Mouse (Mus musculus) embryonic facial prominence, embryonic 15.5 days (tissue): ENCODE data around the gene Ago4. TPM values are rescaled to one million over a fixed set of nuclear protein-coding genes. Genes with fewer than 3 reads are reported as not detected.

Experiments
- ATAC-seq: fragments of 200-750 bp; cut with Nextera tagmentation; 2 replicates; pipeline ENCODE4 v1.8.0; 2017; ENCODE audit warnings: low read depth, moderate TSS enrichment; ENCODE audit not compliant: insufficient number of reproducible peaks, low FRiP score, low TSS enrichment
- H3K27ac ChIP-seq: fragments of 300-500 bp; sonication (generic); replicated peaks from 2 replicates; pipeline ENCODE4 v1.5.1; 2015; ENCODE audit warnings: mild to moderate bottlenecking, inconsistent platforms
- H3K27me3 ChIP-seq: fragments of 300-500 bp; sonication (generic); 2 replicates; pipeline ENCODE4 v1.6.1; 2015; ENCODE audit warnings: inconsistent platforms
- H3K36me3 ChIP-seq: fragments of 300-500 bp; sonication (generic); 2 replicates; pipeline ENCODE4 v1.6.1; 2015; ENCODE audit warnings: mild to moderate bottlenecking, inconsistent platforms
- H3K4me1 ChIP-seq: fragments of 300-500 bp; sonication (generic); 2 replicates; pipeline ENCODE4 v1.6.1; 2015; ENCODE audit warnings: inconsistent platforms
- H3K4me2 ChIP-seq: fragments of 300-500 bp; sonication (generic); replicated peaks from 2 replicates; pipeline ENCODE4 v1.6.1; 2015; ENCODE audit warnings: mild to moderate bottlenecking, inconsistent platforms
- H3K4me3 ChIP-seq: fragments of 300-500 bp; sonication (generic); replicated peaks from 2 replicates; pipeline ENCODE4 v1.5.1; 2015; ENCODE audit warnings: mild to moderate bottlenecking, inconsistent platforms
- H3K9ac ChIP-seq: fragments of 300-500 bp; sonication (generic); 2 replicates; pipeline ENCODE4 v1.6.1; 2015; ENCODE audit warnings: inconsistent platforms
- H3K9me3 ChIP-seq: fragments of 300-500 bp; sonication (generic); replicated peaks from 2 replicates; pipeline ENCODE4 v1.6.1; 2016; ENCODE audit warnings: inconsistent platforms
- WGBS: fragments of 180-500 bp; shearing (Covaris S2); methylation state at CpG from one replicate; pipeline ENCODE4 v1.1.7; 2015; 5-methylcytosine and 5-hydroxymethylcytosine counted together
- polyA plus RNA-seq: library from polyadenylated mRNA; unstranded; fragments of >200 nt; fragmentation: Nextera tagmentation; extraction: Ambion mirVana; gene quantifications from 2 replicates; pipeline ENCODE4 v1.2.1, GENCODE M21; 2015

The Ago4 gene
- polyA plus RNA-seq, result 3.1 and 3.2 TPM in 2 replicates

DNA sequence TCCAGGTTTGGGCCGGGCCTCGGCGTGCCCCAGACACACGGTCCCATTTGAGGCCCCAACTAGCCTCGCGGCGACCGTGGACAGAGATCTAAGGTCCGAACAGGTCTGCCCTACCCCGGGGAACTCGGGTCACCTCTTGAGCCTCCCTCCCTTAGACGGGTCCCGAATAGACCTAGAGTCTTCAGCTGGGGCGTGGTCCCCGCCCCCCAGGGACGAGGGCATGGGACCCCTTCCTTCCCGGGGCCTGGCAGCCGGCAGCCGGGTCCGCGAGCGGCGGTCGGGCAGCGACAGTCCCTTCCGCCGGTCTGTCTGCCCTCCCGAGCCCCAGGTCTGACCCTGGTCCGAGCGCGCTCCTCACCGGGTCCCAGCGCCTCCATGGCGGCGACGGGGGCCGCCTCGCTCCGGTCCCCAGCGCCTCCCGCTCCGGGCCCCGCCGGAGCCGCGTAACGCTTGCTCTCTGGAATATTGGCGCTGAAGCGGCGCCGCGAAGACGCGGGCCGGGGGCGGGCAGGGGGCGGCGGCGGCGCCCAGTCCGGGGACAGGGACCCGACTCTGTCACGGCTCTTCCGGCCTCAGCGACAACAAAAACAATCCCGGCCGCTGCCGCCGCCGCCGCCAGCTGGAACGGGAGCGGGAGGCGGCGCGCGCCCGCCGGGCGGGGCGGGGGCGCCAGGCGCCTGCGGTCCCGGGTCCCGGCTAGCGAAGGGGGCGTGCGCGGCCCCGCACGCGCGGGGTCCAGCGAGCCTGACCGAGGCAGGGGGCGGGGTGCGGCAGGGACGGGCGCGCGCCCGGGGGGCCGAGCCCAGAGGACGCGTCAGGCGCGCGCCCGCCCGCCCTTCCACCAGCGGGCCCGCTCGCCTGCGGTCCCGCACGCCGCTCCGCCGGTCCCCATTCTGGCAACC lies at the start of gene Ago4:
Ago4 (minus strand) TSS at position 646 of the 902 bp plus-strand sequence.
- H3K4me3 ChIP-seq, result peak within 1 kb of the TSS; percentile 87
- H3K4me2 ChIP-seq, result peak within 1 kb of the TSS; percentile 88
- H3K27me3 ChIP-seq, result no peaks in the 10 kb centered on the region
- H3K36me3 ChIP-seq, result no peaks in the 10 kb centered on the region
- H3K4me1 ChIP-seq, result 0 out of 2 replicates have a peak, but pooled peaks cover 8% of the 10 kb centered on the region
- H3K9ac ChIP-seq, result peak within 1 kb of the TSS; percentile 78
- ATAC-seq, result peak; percentile 86
- WGBS, result under 1% methylated on average over 97 of the region's 120 CpGs
- H3K27ac ChIP-seq, result peak within 1 kb of the TSS; percentile 53
- no peaks in the 10 kb centered on the region for H3K9me3 ChIP-seq

- Histone ChIP-seq H3K27me3 (no peaks in the 10 kb centered on the region), H3K36me3 (peaks cover 83% of the 10 kb centered on the region), H3K27ac (no peak overlapping the region), H3K9me3 (no peaks in the 10 kb centered on the region), H3K4me2 (no peak overlapping the region), H3K4me3 (no peak overlapping the region), H3K9ac (no peak overlapping the region), H3K4me1 (no peaks in the 10 kb centered on the region)
- ATAC-seq, result no peak
- 78% methylated on average over 2 of the region's 2 CpGs for WGBS
Measured at GRCm38 (mm10) chr4:126579077-126579476, 45.8 kb upstream of the Ago4 start.

- H3K4me1 ChIP-seq, result no peaks in the 10 kb centered on the region
- 84% methylated on average over 3 of the region's 3 CpGs for WGBS
- peaks cover 85% of the 10 kb centered on the region for H3K36me3 ChIP-seq
- no peak overlapping the region for H3K4me2 ChIP-seq
- no peaks in the 10 kb centered on the region for H3K27me3 ChIP-seq
- ATAC-seq, result no peak
- no peak overlapping the region for H3K9ac ChIP-seq
- no peak overlapping the region for H3K4me3 ChIP-seq
- H3K27ac ChIP-seq, result no peak overlapping the region
- H3K9me3 ChIP-seq, result no peaks in the 10 kb centered on the region
Measured at GRCm38 (mm10) chr4:126577920-126578319, 44.6 kb upstream of the Ago4 start.

- H3K4me1 ChIP-seq, result no peaks in the 10 kb centered on the region
- no peak for ATAC-seq
- no peak overlapping the region for H3K27ac ChIP-seq
- H3K27me3 ChIP-seq, result no peaks in the 10 kb centered on the region
- peaks cover 92% of the 10 kb centered on the region for H3K36me3 ChIP-seq
- no peaks in the 10 kb centered on the region for H3K9me3 ChIP-seq
- no peak overlapping the region for H3K4me3 ChIP-seq
- H3K4me2 ChIP-seq, result no peak overlapping the region
- H3K9ac ChIP-seq, result no peak overlapping the region
- 96% methylated on average over 5 of the region's 5 CpGs for WGBS
Measured at GRCm38 (mm10) chr4:126576281-126576680, 43.0 kb upstream of the Ago4 start.

DNA sequence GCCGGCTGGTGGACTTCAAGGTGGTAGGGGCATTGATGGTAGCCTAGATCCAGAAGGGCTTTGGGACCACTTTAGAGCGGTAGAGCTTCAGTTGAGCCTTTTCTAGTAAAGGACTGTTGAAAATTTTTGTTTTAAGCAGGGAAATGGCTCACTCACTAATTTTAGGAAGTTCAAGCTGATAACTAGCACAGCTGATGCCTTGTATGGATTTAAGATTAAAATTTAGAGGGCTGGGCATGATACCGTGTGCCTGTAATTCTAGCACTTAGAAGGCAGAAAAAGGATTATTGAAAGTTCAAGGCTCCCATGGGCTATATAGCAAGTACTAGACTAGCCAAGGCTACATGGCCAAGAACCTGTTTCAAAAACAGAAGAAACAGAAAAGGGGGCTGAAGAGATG lies 36.5 kb upstream of the Ago4 start:
- 87% methylated on average over 3 of the region's 3 CpGs for WGBS
- no peak overlapping the region for H3K9ac ChIP-seq
- no peak overlapping the region for H3K4me3 ChIP-seq
- H3K9me3 ChIP-seq, result no peaks in the 10 kb centered on the region
- H3K36me3 ChIP-seq, result peaks cover 54% of the 10 kb centered on the region
- H3K27me3 ChIP-seq, result no peaks in the 10 kb centered on the region
- no peak for ATAC-seq
- no peak overlapping the region for H3K4me2 ChIP-seq
- H3K4me1 ChIP-seq, result no peaks in the 10 kb centered on the region
- no peak overlapping the region for H3K27ac ChIP-seq

DNA sequence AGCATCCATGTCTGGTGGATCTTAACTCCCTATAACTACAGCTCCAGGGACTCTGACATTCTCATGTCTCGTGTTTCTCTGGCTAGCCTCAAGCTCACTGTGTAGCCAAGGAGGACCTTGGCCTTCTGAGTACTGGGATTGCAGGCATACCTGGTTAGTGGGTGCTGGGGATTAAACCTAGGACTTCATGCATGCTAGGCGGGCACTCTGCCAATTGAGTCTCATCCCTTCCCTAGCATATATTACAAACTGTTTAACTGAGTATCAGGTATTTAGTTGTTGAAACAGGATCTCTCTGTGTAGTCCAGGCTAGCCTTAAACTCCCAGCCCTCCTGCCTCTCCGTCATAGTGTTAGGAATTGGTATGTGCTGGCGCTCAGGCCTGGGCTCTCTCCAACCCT lies 34.0 kb upstream of the Ago4 start:
- no peak overlapping the region for H3K9ac ChIP-seq
- H3K36me3 ChIP-seq, result peaks cover 39% of the 10 kb centered on the region
- no peak overlapping the region for H3K4me2 ChIP-seq
- ATAC-seq, result no peak
- no peaks in the 10 kb centered on the region for H3K27me3 ChIP-seq
- H3K4me1 ChIP-seq, result no peaks in the 10 kb centered on the region
- H3K9me3 ChIP-seq, result no peaks in the 10 kb centered on the region
- no peak overlapping the region for H3K4me3 ChIP-seq
- H3K27ac ChIP-seq, result no peak overlapping the region
- WGBS, result 90% methylated on average over 4 of the region's 4 CpGs

DNA sequence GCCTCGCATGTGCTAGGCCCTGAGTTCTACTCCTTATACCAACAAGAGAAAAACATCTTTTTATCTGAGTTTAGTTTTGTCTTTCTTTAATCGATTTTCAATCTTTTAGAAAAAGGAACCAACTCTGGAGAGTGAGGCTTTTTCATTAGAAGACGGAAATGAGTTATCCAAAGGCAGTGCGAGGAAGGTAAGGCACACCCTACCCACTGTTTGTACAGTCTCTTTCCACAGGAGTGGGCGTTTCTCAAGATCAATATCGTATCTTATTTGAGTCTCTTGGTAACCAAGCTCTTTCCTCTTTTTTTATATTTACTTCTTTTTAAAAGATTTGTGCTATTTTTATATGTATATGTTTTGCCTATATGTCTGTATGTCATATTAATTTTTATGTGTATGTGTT lies 30.5 kb upstream of the Ago4 start:
- no peak overlapping the region for H3K4me3 ChIP-seq
- no peak overlapping the region for H3K27ac ChIP-seq
- no peak overlapping the region for H3K4me2 ChIP-seq
- H3K9me3 ChIP-seq, result no peaks in the 10 kb centered on the region
- no peak for ATAC-seq
- no peaks in the 10 kb centered on the region for H3K27me3 ChIP-seq
- H3K36me3 ChIP-seq, result peaks cover 40% of the 10 kb centered on the region
- no peak overlapping the region for H3K9ac ChIP-seq
- WGBS, result 87% methylated on average over 6 of the region's 6 CpGs
- H3K4me1 ChIP-seq, result no peaks in the 10 kb centered on the region

DNA sequence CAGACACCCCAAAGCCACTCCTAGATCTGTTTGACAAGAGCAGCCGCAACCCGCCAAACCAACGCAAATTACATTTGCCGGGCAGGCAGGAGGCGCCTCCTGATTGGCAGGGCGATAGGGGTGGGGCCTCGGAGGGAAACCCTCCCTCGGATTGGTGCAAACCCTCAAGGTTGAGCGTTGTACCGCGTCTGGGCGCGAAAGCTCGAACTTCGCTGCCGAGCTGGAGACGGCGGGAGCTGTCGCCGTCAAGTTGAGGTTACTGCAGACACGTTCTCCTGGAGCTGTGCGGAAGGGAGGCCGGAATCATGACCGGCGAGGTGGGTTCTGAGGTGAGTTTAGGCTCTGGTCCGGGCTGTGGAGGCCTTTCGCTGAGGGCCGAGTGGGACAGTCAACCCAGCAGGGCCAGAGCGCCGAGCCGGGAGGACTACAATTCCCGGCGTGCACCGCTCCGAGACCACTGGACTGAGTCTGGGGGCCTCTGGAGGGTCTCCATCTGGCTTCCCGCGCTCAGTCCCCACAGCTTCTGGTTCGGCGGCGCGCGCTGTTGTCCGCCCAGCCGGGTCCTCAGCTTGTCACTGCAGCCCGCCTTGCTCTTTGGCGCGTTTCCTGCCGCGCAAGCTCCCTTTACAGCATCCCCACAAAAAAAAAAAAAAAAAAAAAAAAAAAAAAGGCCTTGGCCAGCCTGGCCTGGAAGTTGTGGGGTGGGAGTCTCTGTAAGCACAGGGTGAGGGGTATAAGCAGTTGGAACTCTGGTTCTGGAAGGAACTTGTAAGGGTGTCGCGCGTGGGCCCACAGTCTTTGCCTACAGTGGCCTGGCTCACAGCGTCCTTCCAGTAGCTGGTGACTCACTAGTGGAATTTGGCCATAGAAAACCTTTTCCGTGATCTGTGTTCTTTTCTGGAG lies 23.8 kb upstream of the Ago4 start, which contains the start of gene Clspn:
Clspn (plus strand) TSS at position 127 of the 903 bp plus-strand sequence.
- Histone ChIP-seq H3K27me3 (no peaks in the 10 kb centered on the region), H3K4me1 (peaks cover 9% of the 10 kb centered on the region), H3K9ac (peak within 1 kb of the TSS; percentile 46), H3K36me3 (peaks cover 12% of the 10 kb centered on the region), H3K4me2 (peak within 1 kb of the TSS; percentile 79), H3K27ac (peak within 1 kb of the TSS; percentile 53), H3K4me3 (peak within 1 kb of the TSS; percentile 86), H3K9me3 (no peaks in the 10 kb centered on the region)
- WGBS, result under 1% methylated on average over 54 of the region's 54 CpGs
- ATAC-seq, result peak; percentile 94

GRCm38 (mm10) chr4:126554462-126554861 lies 21.2 kb upstream of the Ago4 start:
- H3K9me3 ChIP-seq, result no peaks in the 10 kb centered on the region
- WGBS, result 31% methylated on average over 3 of the region's 3 CpGs
- no peak for ATAC-seq

DNA sequence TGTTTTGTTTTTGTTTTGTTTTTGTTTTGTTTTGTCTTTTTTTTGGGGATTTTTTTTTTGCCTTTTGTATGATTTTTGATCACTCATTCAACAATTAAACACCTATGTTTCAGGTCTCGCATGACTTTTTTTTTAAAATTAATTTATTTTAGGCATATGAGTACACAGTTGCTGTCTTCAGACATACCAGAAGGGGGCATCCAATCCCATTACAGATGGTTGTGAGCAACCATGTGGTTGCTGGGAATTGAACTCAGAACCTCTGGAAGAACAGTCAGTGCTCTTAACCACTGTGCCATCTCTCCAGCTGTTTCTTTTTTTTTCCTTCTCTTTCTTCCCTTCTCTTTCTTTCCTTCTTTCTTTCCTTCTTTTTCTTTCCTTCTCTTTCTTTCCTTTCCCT lies 20.4 kb upstream of the Ago4 start:
- no peaks in the 10 kb centered on the region for H3K9me3 ChIP-seq
- H3K27ac ChIP-seq, result no peak overlapping the region
- ATAC-seq, result no peak
- H3K36me3 ChIP-seq, result no peaks in the 10 kb centered on the region
- H3K9ac ChIP-seq, result no peak overlapping the region
- WGBS, result 82% methylated on average over 1 of the region's 1 CpGs
- H3K4me1 ChIP-seq, result peaks cover 9% of the 10 kb centered on the region
- no peak overlapping the region for H3K4me2 ChIP-seq
- H3K4me3 ChIP-seq, result no peak overlapping the region
- H3K27me3 ChIP-seq, result no peaks in the 10 kb centered on the region

More at GRCm38 (mm10) chr4:126554462-126554861, 21.2 kb upstream of the Ago4 start:
- H3K4me1 ChIP-seq, result peaks cover 9% of the 10 kb centered on the region
- no peak overlapping the region for H3K27ac ChIP-seq
- H3K9ac ChIP-seq, result no peak overlapping the region
- H3K4me2 ChIP-seq, result no peak overlapping the region
- no peaks in the 10 kb centered on the region for H3K27me3 ChIP-seq
- no peak overlapping the region for H3K4me3 ChIP-seq
- H3K36me3 ChIP-seq, result no peaks in the 10 kb centered on the region

- Histone ChIP-seq H3K9ac (no peak overlapping the region), H3K9me3 (no peaks in the 10 kb centered on the region), H3K4me1 (peaks cover 9% of the 10 kb centered on the region), H3K36me3 (no peaks in the 10 kb centered on the region), H3K27me3 (no peaks in the 10 kb centered on the region), H3K4me2 (no peak overlapping the region), H3K27ac (no peak overlapping the region), H3K4me3 (no peak overlapping the region)
- 51% methylated on average over 8 of the region's 8 CpGs for WGBS
- ATAC-seq, result no peak
Measured at GRCm38 (mm10) chr4:126553105-126553504, 19.8 kb upstream of the Ago4 start.
